Mouse (Mus musculus): ENCODE measurements around the gene Fes. TPM values are rescaled to one million over a fixed set of nuclear protein-coding genes. Genes with fewer than 3 reads are reported as not detected.

The Fes gene
- polyA plus RNA-seq, 1 experiment from 2014 or later: 15.7 TPM

GRCm38 (mm10) chr7:80421576-80421975, 33.8 kb upstream of the Fes start:
- no peak overlapping the region for H3K4me3 ChIP-seq (ENCODE audit: low read depth, low read length)
- H3K9ac ChIP-seq (ENCODE audit: low read depth, low read length): no peak overlapping the region
- no peak overlapping the region for H3K4me2 ChIP-seq (ENCODE audit: low read depth, low read length)
- ATAC-seq (ENCODE audit: low read depth) (no peak), DNase-seq (ENCODE audit: low spot score) (no peak)
- 79% methylated on average over 6 of the region's 6 CpGs for WGBS
- H3K27me3 ChIP-seq (replicated peaks; ENCODE audit: control insufficient read depth, insufficient read depth, low read length): no peaks in the 10 kb centered on the region
- H3K27ac ChIP-seq (replicated peaks; ENCODE audit: low read depth, low read length): no peak overlapping the region; the same call in 1 of the 2 replicates
- H3K36me3 ChIP-seq (ENCODE audit: control insufficient read depth, insufficient read depth, low read length): no peaks in the 10 kb centered on the region
- H3K9me3 ChIP-seq (ENCODE audit: control insufficient read depth, low read length): no peaks in the 10 kb centered on the region
- H3K4me1 ChIP-seq (ENCODE audit: control insufficient read depth, insufficient read depth, low read length): 0 out of 2 replicates have a peak, but pooled peaks cover 4% of the 10 kb centered on the region

GRCm38 (mm10) chr7:80420586-80420985, 32.8 kb upstream of the Fes start:
- ATAC-seq (ENCODE audit: low read depth): no peak
- H3K27ac ChIP-seq (replicated peaks; ENCODE audit: low read depth, low read length): no peak overlapping the region
- no peak overlapping the region for H3K4me3 ChIP-seq (ENCODE audit: low read depth, low read length)
- no peak overlapping the region for H3K9ac ChIP-seq (ENCODE audit: low read depth, low read length)
- H3K27me3 ChIP-seq (replicated peaks; ENCODE audit: control insufficient read depth, insufficient read depth, low read length): no peaks in the 10 kb centered on the region
- no peak for DNase-seq (ENCODE audit: low spot score)
- no peaks in the 10 kb centered on the region for H3K36me3 ChIP-seq (ENCODE audit: control insufficient read depth, insufficient read depth, low read length)
- no peaks in the 10 kb centered on the region for H3K9me3 ChIP-seq (ENCODE audit: control insufficient read depth, low read length)
- 0 out of 2 replicates have a peak, but pooled peaks cover 4% of the 10 kb centered on the region for H3K4me1 ChIP-seq (ENCODE audit: control insufficient read depth, insufficient read depth, low read length)
- 87% methylated on average over 4 of the region's 4 CpGs for WGBS
- no peak overlapping the region for H3K4me2 ChIP-seq (ENCODE audit: low read depth, low read length)

- no peaks in the 10 kb centered on the region for H3K27me3 ChIP-seq (replicated peaks; ENCODE audit: control insufficient read depth, insufficient read depth, low read length)
- H3K4me1 ChIP-seq (ENCODE audit: control insufficient read depth, insufficient read depth, low read length): 0 out of 2 replicates have a peak, but pooled peaks cover 4% of the 10 kb centered on the region
- H3K4me3 ChIP-seq (ENCODE audit: low read depth, low read length): no peak overlapping the region
- no peak overlapping the region for H3K9ac ChIP-seq (ENCODE audit: low read depth, low read length)
- DNase-seq (ENCODE audit: low spot score): no peak
- no peak overlapping the region for H3K27ac ChIP-seq (replicated peaks; ENCODE audit: low read depth, low read length)
- no peak for ATAC-seq (ENCODE audit: low read depth)
- H3K9me3 ChIP-seq (ENCODE audit: control insufficient read depth, low read length): no peaks in the 10 kb centered on the region
- no peak overlapping the region for H3K4me2 ChIP-seq (ENCODE audit: low read depth, low read length)
- no peaks in the 10 kb centered on the region for H3K36me3 ChIP-seq (ENCODE audit: control insufficient read depth, insufficient read depth, low read length)
- 59% methylated on average over 3 of the region's 3 CpGs for WGBS
Observed at GRCm38 (mm10) chr7:80419278-80419677, 31.5 kb upstream of the Fes start.

GRCm38 (mm10) chr7:80418036-80418435, 30.3 kb upstream of the Fes start:
- ATAC-seq (ENCODE audit: low read depth) (no peak), DNase-seq (ENCODE audit: low spot score) (no peak)
- no peak overlapping the region for H3K9ac ChIP-seq (ENCODE audit: low read depth, low read length)
- H3K4me3 ChIP-seq (ENCODE audit: low read depth, low read length): no peak overlapping the region
- no peaks in the 10 kb centered on the region for H3K27me3 ChIP-seq (replicated peaks; ENCODE audit: control insufficient read depth, insufficient read depth, low read length)
- no peak overlapping the region for H3K27ac ChIP-seq (replicated peaks; ENCODE audit: low read depth, low read length)
- WGBS: 69% methylated on average over 3 of the region's 3 CpGs
- no peaks in the 10 kb centered on the region for H3K36me3 ChIP-seq (ENCODE audit: control insufficient read depth, insufficient read depth, low read length)
- H3K9me3 ChIP-seq (ENCODE audit: control insufficient read depth, low read length): no peaks in the 10 kb centered on the region
- H3K4me1 ChIP-seq (ENCODE audit: control insufficient read depth, insufficient read depth, low read length): 0 out of 2 replicates have a peak, but pooled peaks cover 1% of the 10 kb centered on the region
- no peak overlapping the region for H3K4me2 ChIP-seq (ENCODE audit: low read depth, low read length)

- no peaks in the 10 kb centered on the region for H3K36me3 ChIP-seq (ENCODE audit: control insufficient read depth, insufficient read depth, low read length)
- H3K9ac ChIP-seq (ENCODE audit: low read depth, low read length): no peak overlapping the region
- H3K4me2 ChIP-seq (ENCODE audit: low read depth, low read length): no peak overlapping the region
- H3K4me1 ChIP-seq (ENCODE audit: control insufficient read depth, insufficient read depth, low read length): no peaks in the 10 kb centered on the region
- no peaks in the 10 kb centered on the region for H3K9me3 ChIP-seq (ENCODE audit: control insufficient read depth, low read length)
- H3K27me3 ChIP-seq (replicated peaks; ENCODE audit: control insufficient read depth, insufficient read depth, low read length): no peaks in the 10 kb centered on the region
- no peak for ATAC-seq (ENCODE audit: low read depth)
- H3K27ac ChIP-seq (replicated peaks; ENCODE audit: low read depth, low read length): no peak overlapping the region
- no peak overlapping the region for H3K4me3 ChIP-seq (ENCODE audit: low read depth, low read length)
- DNase-seq (ENCODE audit: low spot score): no peak
Observed at GRCm38 (mm10) chr7:80417601-80418000, 29.9 kb upstream of the Fes start.

GRCm38 (mm10) chr7:80416969-80417368, 29.2 kb upstream of the Fes start:
- Histone ChIP-seq H3K4me2 (ENCODE audit: low read depth, low read length) (no peak overlapping the region), H3K27me3 (replicated peaks; ENCODE audit: control insufficient read depth, insufficient read depth, low read length) (no peaks in the 10 kb centered on the region), H3K9ac (ENCODE audit: low read depth, low read length) (no peak overlapping the region), H3K4me3 (ENCODE audit: low read depth, low read length) (no peak overlapping the region), H3K4me1 (ENCODE audit: control insufficient read depth, insufficient read depth, low read length) (no peaks in the 10 kb centered on the region), H3K36me3 (ENCODE audit: control insufficient read depth, insufficient read depth, low read length) (no peaks in the 10 kb centered on the region), H3K9me3 (ENCODE audit: control insufficient read depth, low read length) (no peaks in the 10 kb centered on the region), H3K27ac (replicated peaks; ENCODE audit: low read depth, low read length) (no peak overlapping the region)
- ATAC-seq (ENCODE audit: low read depth) (no peak), DNase-seq (ENCODE audit: low spot score) (no peak)
- 92% methylated on average over 7 of the region's 7 CpGs for WGBS

- Histone ChIP-seq H3K27ac (replicated peaks; ENCODE audit: low read depth, low read length) (no peak overlapping the region), H3K4me3 (ENCODE audit: low read depth, low read length) (no peak overlapping the region), H3K9me3 (ENCODE audit: control insufficient read depth, low read length) (no peaks in the 10 kb centered on the region), H3K36me3 (ENCODE audit: control insufficient read depth, insufficient read depth, low read length) (no peaks in the 10 kb centered on the region), H3K4me2 (ENCODE audit: low read depth, low read length) (no peak overlapping the region), H3K27me3 (replicated peaks; ENCODE audit: control insufficient read depth, insufficient read depth, low read length) (no peaks in the 10 kb centered on the region), H3K9ac (ENCODE audit: low read depth, low read length) (no peak overlapping the region), H3K4me1 (ENCODE audit: control insufficient read depth, insufficient read depth, low read length) (no peaks in the 10 kb centered on the region)
- DNase-seq (ENCODE audit: low spot score) (no peak), ATAC-seq (ENCODE audit: low read depth) (no peak)
- 79% methylated on average over 7 of the region's 7 CpGs for WGBS
Observed at GRCm38 (mm10) chr7:80414303-80414855, 26.6 kb upstream of the Fes start.

GRCm38 (mm10) chr7:80413512-80414302, 26.0 kb upstream of the Fes start:
- H3K9ac ChIP-seq (ENCODE audit: low read depth, low read length): no peak overlapping the region
- H3K27ac ChIP-seq (replicated peaks; ENCODE audit: low read depth, low read length): no peak overlapping the region
- DNase-seq (ENCODE audit: low spot score) (no peak), ATAC-seq (ENCODE audit: low read depth) (no peak)
- H3K4me2 ChIP-seq (ENCODE audit: low read depth, low read length): no peak overlapping the region
- no peaks in the 10 kb centered on the region for H3K27me3 ChIP-seq (replicated peaks; ENCODE audit: control insufficient read depth, insufficient read depth, low read length)
- H3K4me1 ChIP-seq (ENCODE audit: control insufficient read depth, insufficient read depth, low read length): no peaks in the 10 kb centered on the region
- no peaks in the 10 kb centered on the region for H3K36me3 ChIP-seq (ENCODE audit: control insufficient read depth, insufficient read depth, low read length)
- H3K4me3 ChIP-seq (ENCODE audit: low read depth, low read length): no peak overlapping the region
- no peaks in the 10 kb centered on the region for H3K9me3 ChIP-seq (ENCODE audit: control insufficient read depth, low read length)
- WGBS: 87% methylated on average over 3 of the region's 9 CpGs

- no peak overlapping the region for H3K27ac ChIP-seq (replicated peaks; ENCODE audit: low read depth, low read length)
- ATAC-seq (ENCODE audit: low read depth) (no peak), DNase-seq (ENCODE audit: low spot score) (no peak)
- no peak overlapping the region for H3K9ac ChIP-seq (ENCODE audit: low read depth, low read length)
- 64% methylated on average over 5 of the region's 5 CpGs for WGBS
- no peaks in the 10 kb centered on the region for H3K36me3 ChIP-seq (ENCODE audit: control insufficient read depth, insufficient read depth, low read length)
- no peaks in the 10 kb centered on the region for H3K27me3 ChIP-seq (replicated peaks; ENCODE audit: control insufficient read depth, insufficient read depth, low read length)
- no peaks in the 10 kb centered on the region for H3K9me3 ChIP-seq (ENCODE audit: control insufficient read depth, low read length)
- H3K4me1 ChIP-seq (ENCODE audit: control insufficient read depth, insufficient read depth, low read length): no peaks in the 10 kb centered on the region
- H3K4me3 ChIP-seq (ENCODE audit: low read depth, low read length): no peak overlapping the region
- H3K4me2 ChIP-seq (ENCODE audit: low read depth, low read length): no peak overlapping the region
Observed at GRCm38 (mm10) chr7:80412781-80413180, 25.0 kb upstream of the Fes start.

Data from embryonic facial prominence, embryonic 14.5 days (tissue).